Mouse (Mus musculus) thymus, adult 2 months (tissue): ENCODE data around the gene Sfn. TPM values are rescaled to one million over a fixed set of nuclear protein-coding genes. Genes with fewer than 3 reads are reported as not detected.
A peak's percentile ranks its signal among the peaks of the same experiment; 100 is the strongest.

Experiments
- DNase-seq: peaks from one replicate; pipeline ENCODE4 v3.0.0; 2021
- H3K27ac ChIP-seq: fragments of 200-500 bp; 2 replicates; pipeline ENCODE4 v1.5.1; 2012; ENCODE audit warnings: low read length, control low read depth; ENCODE audit not compliant: control insufficient read depth, insufficient read depth
- H3K27me3 ChIP-seq: fragments of 200-500 bp; 2 replicates; pipeline ENCODE4 v1.6.1; 2012; ENCODE audit warnings: mild to moderate bottlenecking, low read length, moderate library complexity, mixed read lengths; ENCODE audit not compliant: control insufficient read depth, insufficient read depth
- H3K36me3 ChIP-seq: fragments of 200-500 bp; 2 replicates; pipeline ENCODE4 v1.6.1; 2012; ENCODE audit warnings: mild to moderate bottlenecking, low read length, moderate library complexity; ENCODE audit not compliant: control insufficient read depth, insufficient read depth
- H3K4me1 ChIP-seq: fragments of 200-500 bp; replicated peaks from 2 replicates; pipeline ENCODE4 v1.6.1; 2012; ENCODE audit warnings: low read length; ENCODE audit not compliant: control insufficient read depth, insufficient read depth
- H3K4me3 ChIP-seq: fragments of 200-500 bp; 2 replicates; pipeline ENCODE4 v1.5.1; 2012; ENCODE audit warnings: mild to moderate bottlenecking, low read length, control low read depth, moderate library complexity; ENCODE audit not compliant: control insufficient read depth, insufficient read depth
- CTCF ChIP-seq: fragments of 200-500 bp; IDR thresholded peaks from 2 replicates; pipeline ENCODE4 v1.5.1; 2012; ENCODE audit warnings: mild to moderate bottlenecking, control low read depth, low read length, moderate library complexity, borderline replicate concordance; ENCODE audit not compliant: control insufficient read depth, poor library complexity, insufficient read depth; ENCODE audit errors: extremely low read depth
- POLR2A ChIP-seq: fragments of 200-500 bp; IDR thresholded peaks from 2 replicates; pipeline ENCODE4 v1.6.1; 2012; ENCODE audit warnings: mild to moderate bottlenecking, low read length, control low read depth, moderate library complexity; ENCODE audit not compliant: control insufficient read depth, poor library complexity, insufficient read depth; ENCODE audit errors: extremely low read depth
- WGBS: fragments of 180-500 bp; shearing (Covaris S2); methylation state at CpG from one replicate; pipeline ENCODE4 v1.1.7; 2018; 5-methylcytosine and 5-hydroxymethylcytosine counted together
- polyA plus RNA-seq: library from polyadenylated mRNA; depleted of rRNA; stranded (reverse); fragments of >200 nt; gene quantifications from 2 replicates; pipeline ENCODE4 v1.2.3, GENCODE M21; 2012

Gene Sfn
- polyA plus RNA-seq, 1 experiment, result 65.9 TPM

GRCm38 (mm10) chr4:133630326-133630920 lies 28.5 kb upstream of the Sfn start:
- no peak overlapping the region for H3K4me3 ChIP-seq
- DNase-seq, result no peak
- H3K36me3 ChIP-seq, result peaks cover 4% of the 10 kb centered on the region; the same call in 1 of the 2 replicates
- WGBS, result 92% methylated on average over 8 of the region's 8 CpGs
- no peak overlapping the region for H3K27ac ChIP-seq
- H3K4me1 ChIP-seq, result peaks cover 52% of the 10 kb centered on the region
- TF ChIP-seq POLR2A, result no peak
- TF ChIP-seq CTCF, result no peak
- H3K27me3 ChIP-seq, result no peaks in the 10 kb centered on the region

- H3K27ac ChIP-seq, result 0 out of 2 replicates have a peak overlapping the region, but pooled peaks have one; percentile 18
These were observed 27.2 kb upstream of the Sfn start for GRCm38 (mm10) chr4:133629191-133629590.

GRCm38 (mm10) chr4:133628517-133628916 lies 26.5 kb upstream of the Sfn start:
- TF ChIP-seq CTCF (no peak), POLR2A (no peak)
- H3K4me1 ChIP-seq, result peaks cover 67% of the 10 kb centered on the region
- WGBS, result 94% methylated on average over 2 of the region's 2 CpGs
- H3K36me3 ChIP-seq, result peaks cover 4% of the 10 kb centered on the region; the same call in 1 of the 2 replicates
- DNase-seq, result no peak
- no peak overlapping the region for H3K27ac ChIP-seq
- H3K4me3 ChIP-seq, result no peak overlapping the region
- no peaks in the 10 kb centered on the region for H3K27me3 ChIP-seq

More at GRCm38 (mm10) chr4:133629191-133629590, 27.2 kb upstream of the Sfn start:
- Histone ChIP-seq H3K4me3 (no peak overlapping the region), H3K4me1 (peaks cover 64% of the 10 kb centered on the region), H3K36me3 (peaks cover 4% of the 10 kb centered on the region; the same call in 1 of the 2 replicates), H3K27me3 (no peaks in the 10 kb centered on the region)
- DNase-seq, result no peak
- 34% methylated on average over 7 of the region's 7 CpGs for WGBS
- TF ChIP-seq CTCF, result no peak

GRCm38 (mm10) chr4:133627039-133627438 lies 25.1 kb upstream of the Sfn start:
- WGBS, result 97% methylated on average over 14 of the region's 14 CpGs
- no peak overlapping the region for H3K4me3 ChIP-seq
- peaks cover 4% of the 10 kb centered on the region; the same call in 1 of the 2 replicates for H3K36me3 ChIP-seq
- H3K27ac ChIP-seq, result peak overlapping the region; percentile 96
- H3K27me3 ChIP-seq, result no peaks in the 10 kb centered on the region
- DNase-seq, result no peak
- H3K4me1 ChIP-seq, result peaks cover 66% of the 10 kb centered on the region
- TF ChIP-seq CTCF (no peak), POLR2A (no peak)

- Histone ChIP-seq H3K27me3 (no peaks in the 10 kb centered on the region), H3K4me3 (no peak overlapping the region), H3K36me3 (peaks cover 4% of the 10 kb centered on the region; the same call in 1 of the 2 replicates), H3K4me1 (peaks cover 66% of the 10 kb centered on the region), H3K27ac (peak overlapping the region; percentile 96)
- TF ChIP-seq POLR2A (no peak), CTCF (no peak)
- WGBS, result 93% methylated on average over 9 of the region's 9 CpGs
- DNase-seq, result no peak
These were observed 24.7 kb upstream of the Sfn start for GRCm38 (mm10) chr4:133626621-133627020.

GRCm38 (mm10) chr4:133626221-133626620 lies 24.3 kb upstream of the Sfn start:
- TF ChIP-seq POLR2A, result no peak
- H3K4me1 ChIP-seq, result peaks cover 65% of the 10 kb centered on the region
- peak overlapping the region; percentile 96 for H3K27ac ChIP-seq
- DNase-seq, result no peak
- no peak overlapping the region for H3K4me3 ChIP-seq
- H3K27me3 ChIP-seq, result no peaks in the 10 kb centered on the region
- peaks cover 4% of the 10 kb centered on the region; the same call in 1 of the 2 replicates for H3K36me3 ChIP-seq
- 16% methylated on average over 5 of the region's 5 CpGs for WGBS

- Histone ChIP-seq H3K27ac (peak overlapping the region; percentile 96), H3K4me1 (peaks cover 65% of the 10 kb centered on the region), H3K27me3 (no peaks in the 10 kb centered on the region), H3K4me3 (peak overlapping the region; percentile 28), H3K36me3 (peaks cover 4% of the 10 kb centered on the region; the same call in 1 of the 2 replicates)
- peak; percentile 75 for DNase-seq
- 5% methylated on average over 11 of the region's 11 CpGs for WGBS
- TF ChIP-seq CTCF (peak; percentile 58; the same call in 1 of the 2 replicates), POLR2A (peak; percentile 29; the same call in 1 of the 2 replicates)
These were observed 23.7 kb upstream of the Sfn start for GRCm38 (mm10) chr4:133625621-133626071.
